Mouse (Mus musculus) lung, adult 2 months (tissue): ENCODE data around the gene Gm28961. TPM values are rescaled to one million over a fixed set of nuclear protein-coding genes. Genes with fewer than 3 reads are reported as not detected.
"Not testable (repeated sequence)": the region's sequence is repeated elsewhere in the genome, so short reads cannot be mapped to it uniquely, and the experiment has no call there.

Experiments used
- DNase-seq: peaks from one replicate; pipeline ENCODE4 v3.0.0; 2022
- H3K4me1 ChIP-seq: fragments of 200-500 bp; 2 replicates; pipeline ENCODE4 v1.6.1; 2011; ENCODE audit warnings: low read length; ENCODE audit not compliant: control insufficient read depth, insufficient read depth
- H3K4me3 ChIP-seq: fragments of 200-500 bp; replicated peaks from 2 replicates; pipeline ENCODE3; 2011; ENCODE audit warnings: low read depth, mild to moderate bottlenecking, control low read depth, low read length; ENCODE audit errors: extremely low read depth
- WGBS: fragments of 180-500 bp; shearing (Covaris S2); methylation state at CpG from one replicate; pipeline ENCODE4 v1.1.7; 2018; 5-methylcytosine and 5-hydroxymethylcytosine counted together
- polyA plus RNA-seq: library from polyadenylated mRNA; depleted of rRNA; stranded (reverse); fragments of >200 nt; gene quantifications from 2 replicates; pipeline ENCODE4 v1.2.3, GENCODE M21; 2012; rRNA removed

Gm28961 gene
- polyA plus RNA-seq: not detected in 2 replicates

GRCm38 (mm10) chrY:57705397-57705796 lies at the start of gene Gm28961:
Gene Gm28961 (plus strand): TSS chrY:57705697.
- H3K4me1 ChIP-seq, H3K4me3 ChIP-seq, DNase-seq: not testable (repeated sequence)
- no CpG with 5 or more reads among the region's 6 CpGs for WGBS

Other genes with a start within 250 kb of the Gm28961 start
- not detected in 2 replicates for gene Gm21943, start 172.0 kb upstream of the Gm28961 start, polyA plus RNA-seq